In the genomic region with DNA sequence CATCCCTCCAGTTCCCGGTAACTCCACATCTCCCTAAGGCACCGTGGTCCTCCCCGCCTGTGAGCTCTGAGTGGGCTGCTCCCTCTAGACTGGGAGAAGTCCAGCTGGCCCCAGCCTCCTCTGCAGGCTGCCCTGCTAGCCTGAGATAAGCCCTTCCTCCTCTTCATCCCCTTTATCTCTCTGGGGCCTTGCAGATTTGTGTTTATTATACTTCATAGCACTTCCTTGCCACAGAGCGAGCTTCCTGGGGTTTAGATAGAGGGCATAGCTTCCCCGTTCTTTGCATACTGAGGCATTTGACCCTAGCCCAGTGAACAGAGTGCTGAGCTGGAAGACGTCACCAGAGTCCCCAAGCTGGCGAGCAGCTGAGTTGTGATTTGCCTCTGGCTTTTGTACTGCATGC, we compare ENCODE assay signal across 9 mouse cellular contexts. TPM values are rescaled to one million over a fixed set of nuclear protein-coding genes. Genes with fewer than 3 reads are reported as not detected.
DNase-seq lines count a peak whose midpoint lies in the region; ATAC-seq and TF ChIP-seq lines count a peak whose summit lies in the region.
"Had no signal": no experiment of that assay in that cellular context is flagged by ENCODE, and none has a peak within 500 bp of the region (broad histone marks: within the 10 kb centered on the region; RNA-seq: fewer than 3 reads in every experiment).

No protein-coding gene starts in this region.

- no peaks in the 10 kb centered on the region for H3K36me3 ChIP-seq in heart, embryonic 15.5 days
- H3K36me3 ChIP-seq in liver, postnatal 0 days (replicated peaks; ENCODE audit: insufficient read depth, low read length) = no peaks in the 10 kb centered on the region

- H3K27ac ChIP-seq in heart, embryonic 15.5 days = peak overlapping the region; percentile 72
- no peak overlapping the region for H3K27ac ChIP-seq in liver, postnatal 0 days (ENCODE audit: low read depth)
- H3K27ac ChIP-seq: embryonic facial prominence, embryonic 10.5 days had no signal

- peaks cover 41% of the 10 kb centered on the region for H3K4me1 ChIP-seq in heart, embryonic 15.5 days (replicated peaks)
- peaks cover 8% of the 10 kb centered on the region for H3K4me1 ChIP-seq in liver, postnatal 0 days (ENCODE audit: insufficient read depth)

- no peak for TF ChIP-seq CTCF in liver, postnatal 0 days (IDR thresholded peaks at IDR 0.05; ENCODE audit: low read depth)

- TF ChIP-seq EP300 in liver, postnatal 0 days (IDR thresholded peaks at IDR 0.05; ENCODE audit: low read depth) = peak; percentile 44; the same call in 1 of the 2 replicates

- H3K9me3 ChIP-seq in heart, embryonic 15.5 days (replicated peaks) = no peaks in the 10 kb centered on the region
- no peaks in the 10 kb centered on the region for H3K9me3 ChIP-seq in liver, postnatal 0 days (ENCODE audit: low read length)
- H3K9me3 ChIP-seq: embryonic facial prominence, embryonic 10.5 days had no signal

- peak overlapping the region; percentile 24 for H3K4me2 ChIP-seq in heart, embryonic 15.5 days
- H3K4me2 ChIP-seq in liver, postnatal 0 days (ENCODE audit: low read depth, low read length) = 0 out of 2 replicates have a peak overlapping the region, but pooled peaks have one; percentile 18

- ATAC-seq in heart, embryonic 15.5 days (replicated peaks; ENCODE audit: insufficient number of reproducible peaks, insufficient read depth, low FRiP score, low read depth) = peak; percentile 72
- ATAC-seq in liver, postnatal 0 days = peak; percentile 51

- peak; percentile 62 for DNase-seq in ovary, postnatal 36 days (ENCODE audit: low spot score)
- no peak for DNase-seq in ovary, postnatal 14 days (ENCODE audit: low spot score)
- DNase-seq in liver, postnatal 0 days = no peak
- DNase-seq in yolk sac, embryonic 10.5 days (ENCODE audit: low spot score) = peak; percentile 47
- DNase-seq in adrenal gland, adult 18-20 months (ENCODE audit: low spot score in 2 of 2) = no peak
- no peak for DNase-seq in cerebellum, adult 18-20 months
- DNase-seq: gastrocnemius, postnatal 36 days had no signal

- 0 out of 2 replicates have a peak overlapping the region, but pooled peaks have one; percentile 1 for H3K4me3 ChIP-seq in heart, embryonic 15.5 days
- H3K4me3 ChIP-seq in liver, postnatal 0 days (ENCODE audit: low read depth, low read length) = no peak overlapping the region
- H3K4me3 ChIP-seq: embryonic facial prominence, embryonic 10.5 days had no signal

- 11% methylated on average over 7 of the region's 7 CpGs for WGBS in heart, embryonic 15.5 days
- 34% methylated on average over 7 of the region's 7 CpGs for WGBS in liver, postnatal 0 days (ENCODE audit: insufficient replicate concordance)

- H3K9ac ChIP-seq in heart, embryonic 15.5 days = no peak overlapping the region
- no peak overlapping the region for H3K9ac ChIP-seq in liver, postnatal 0 days (replicated peaks)

- H3K27me3 ChIP-seq in heart, embryonic 15.5 days = no peaks in the 10 kb centered on the region
- H3K27me3 ChIP-seq in liver, postnatal 0 days (ENCODE audit: insufficient read depth, low read length) = no peaks in the 10 kb centered on the region

RNA-seq across cellular contexts. Expression of gene Syne2, which starts 37.1 kb away (rescaled TPM):
- 38.7 and 45.7 TPM in 2 replicates for polyA plus RNA-seq in heart, embryonic 15.5 days (2015; fragmentation: Nextera tagmentation; extraction: Ambion mirVana)
- polyA plus RNA-seq in liver, postnatal 0 days (2015; fragmentation: Nextera tagmentation; extraction: Ambion mirVana) = 4.9 and 6.3 TPM in 2 replicates
- total RNA-seq in adrenal gland, adult 18-20 months (2021) = 10 to 100 TPM; 33.2 to 39.7 TPM

Comparison
In these comparisons a context has a peak if more than half of its experiments do, and no peak if none do; other contexts are left out.
1. DNase-seq: peak in ovary, postnatal 36 days (single experiment) and yolk sac, embryonic 10.5 days (single experiment); none in ovary, postnatal 14 days (single experiment), liver, postnatal 0 days (single experiment), adrenal gland, adult 18-20 months (0 of 2) and cerebellum, adult 18-20 months (0 of 2).